Mouse (Mus musculus): ENCODE measurements around the gene Agbl4.

GRCm38 (mm10) chr4:111307633-111308032 lies 910.2 kb downstream of the Agbl4 start:
- TF ChIP-seq CTCF (IDR thresholded peaks at IDR 0.05; ENCODE audit: low read depth, low read length) (no peak), POLR2A (IDR thresholded peaks at IDR 0.05; ENCODE audit: extremely low read depth, insufficient read depth, low read length) (no peak)

Measured in liver, adult 2 months (tissue).